Mouse (Mus musculus) adrenal gland, adult 18-20 months (tissue): ENCODE measurements at regions not wholly inside any gene's neighbourhood (a gene's known extent, or its start where the extent isn't known, plus 50 kb on each side); places are given as distances from the start of the nearest gene placed in this dataset.

Experiments used
- DNase-seq, 2 experiments: peaks; one replicate each; pipeline ENCODE4 v3.0.0; 2021 to 2022; ENCODE audit warnings: low spot score in 2 of 2

DNA sequence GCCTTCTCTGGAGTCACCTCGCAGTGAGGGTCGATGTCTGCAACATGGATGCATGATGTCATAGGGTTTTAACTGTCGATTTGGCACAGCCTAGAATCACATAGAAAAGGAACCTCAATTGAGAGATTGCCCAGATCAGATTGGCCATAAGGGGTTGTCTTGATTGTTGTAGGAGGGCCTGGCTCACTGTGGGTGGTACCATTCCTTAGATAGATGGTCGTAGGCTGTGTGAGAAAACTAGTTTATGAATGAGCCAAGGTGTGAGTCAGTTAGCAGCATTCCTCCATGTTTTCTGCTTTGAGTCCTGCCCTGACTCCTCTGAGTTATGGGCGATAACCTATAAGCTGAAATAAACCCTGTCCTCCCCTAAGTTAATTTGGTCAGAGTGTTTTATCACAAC is 343.9 kb downstream of the Phkb start:
- no peak for DNase-seq

DNA sequence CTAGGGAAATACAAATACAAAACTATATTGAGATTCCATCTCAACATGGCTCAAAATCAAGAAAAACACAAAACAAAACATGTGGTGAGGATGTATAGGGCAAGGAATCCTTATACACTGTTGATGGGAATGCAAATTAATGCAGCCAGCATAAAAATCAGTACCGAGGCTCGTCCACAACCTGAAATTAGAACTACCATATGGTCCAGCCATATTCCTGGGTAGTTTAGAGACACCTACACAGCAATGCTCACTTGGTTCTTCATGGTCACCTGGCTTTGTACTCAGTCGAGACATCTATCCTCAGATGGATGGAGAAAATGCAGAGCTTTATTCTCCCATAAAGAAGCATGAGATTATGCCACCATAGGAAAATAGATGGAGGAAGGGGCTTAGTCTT is 340.0 kb downstream of the Phkb start:
- DNase-seq: no peak

DNA sequence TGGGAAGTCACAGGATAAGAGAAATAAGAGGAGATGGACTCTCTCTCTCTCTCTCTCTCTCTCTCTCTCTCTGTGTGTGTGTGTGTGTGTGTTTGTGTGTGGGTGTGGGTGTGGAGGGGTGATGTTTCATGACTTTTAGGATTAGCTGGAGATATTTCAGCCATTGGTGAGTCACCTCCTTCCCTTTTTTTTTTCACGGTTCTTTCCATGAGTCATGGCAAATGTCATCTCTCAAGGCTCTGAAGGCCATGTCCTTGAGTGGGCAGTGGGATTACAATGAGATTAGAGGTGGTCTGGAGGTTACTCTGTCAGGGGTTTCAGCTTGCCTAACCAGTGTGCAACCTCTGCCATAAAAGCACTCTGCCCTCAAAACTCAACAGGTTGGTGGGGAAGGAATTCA is 329.3 kb downstream of the Phkb start:
- DNase-seq: no peak

DNA sequence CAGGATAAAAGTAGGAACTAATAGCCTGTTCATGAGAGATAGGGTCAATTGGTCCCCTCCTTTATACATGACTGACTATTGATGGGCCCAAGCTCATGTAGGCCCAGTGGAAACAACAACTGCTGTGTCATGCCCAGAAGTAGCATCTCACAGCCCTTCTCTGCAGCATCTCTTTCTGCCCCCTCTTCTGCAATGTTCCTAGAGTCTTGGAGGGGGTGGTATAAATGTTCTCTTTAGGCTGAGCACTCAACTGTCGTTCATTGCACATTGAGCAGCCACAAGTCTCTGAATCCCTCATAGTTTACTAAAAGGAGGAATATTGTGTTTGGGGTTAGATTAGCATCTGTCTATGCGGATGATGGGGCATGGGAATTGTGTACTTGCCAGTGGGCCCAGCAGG is 324.1 kb downstream of the Phkb start:
- no peak for DNase-seq

DNA sequence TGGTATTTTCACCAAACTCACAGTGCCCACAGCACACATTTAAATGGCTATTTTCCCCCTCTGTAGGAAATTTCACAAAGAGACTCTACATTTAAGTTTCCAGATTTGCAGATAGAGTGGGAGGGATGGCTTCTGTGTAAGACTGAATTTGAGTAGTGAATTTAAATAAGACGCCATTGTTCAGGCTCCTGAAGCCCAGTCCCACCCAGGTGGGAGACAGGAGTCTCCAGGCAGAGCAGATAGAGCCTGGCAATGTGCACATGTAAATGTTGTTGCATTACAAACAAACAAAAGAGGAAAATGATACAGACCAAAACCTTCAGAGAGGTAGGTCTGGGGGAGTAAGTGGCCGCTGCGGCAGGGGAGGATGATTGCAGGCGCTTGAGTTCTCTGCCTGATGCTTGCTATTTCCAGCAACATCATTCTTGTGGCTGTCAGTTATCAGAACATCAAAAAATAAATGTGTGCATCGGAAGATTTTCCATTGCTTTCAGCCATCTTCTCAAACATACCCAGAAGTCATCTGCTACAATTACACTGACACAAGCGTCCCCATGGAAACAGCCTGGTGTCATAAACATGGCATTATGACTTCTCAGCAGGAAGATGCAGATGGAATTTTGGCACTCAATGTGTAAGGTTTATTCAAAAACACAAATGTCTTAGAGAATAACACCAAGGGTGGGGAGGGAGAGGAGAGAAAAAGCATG is 318.5 kb downstream of the Phkb start:
- no peak for DNase-seq

DNA sequence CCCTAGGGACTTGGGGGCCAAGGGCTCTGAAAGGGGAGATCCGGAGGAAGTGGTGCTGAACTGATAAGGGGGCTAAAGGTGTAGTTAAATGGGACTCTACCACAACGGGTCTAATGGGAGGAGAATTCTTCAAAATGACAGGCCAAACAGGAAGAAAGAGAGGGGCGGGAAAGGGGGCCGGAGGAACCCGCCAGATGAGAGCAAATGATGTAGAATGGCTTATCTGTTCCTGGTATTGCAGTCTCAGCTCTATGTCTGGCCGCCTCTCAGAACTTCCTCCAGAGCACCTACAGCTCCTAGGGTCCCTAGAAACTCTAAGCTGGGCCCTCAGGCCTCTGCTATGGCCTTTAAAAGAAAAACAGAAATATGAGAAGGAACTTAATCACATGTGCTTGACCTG is 306.8 kb downstream of the Phkb start:
- no peak for DNase-seq

DNA sequence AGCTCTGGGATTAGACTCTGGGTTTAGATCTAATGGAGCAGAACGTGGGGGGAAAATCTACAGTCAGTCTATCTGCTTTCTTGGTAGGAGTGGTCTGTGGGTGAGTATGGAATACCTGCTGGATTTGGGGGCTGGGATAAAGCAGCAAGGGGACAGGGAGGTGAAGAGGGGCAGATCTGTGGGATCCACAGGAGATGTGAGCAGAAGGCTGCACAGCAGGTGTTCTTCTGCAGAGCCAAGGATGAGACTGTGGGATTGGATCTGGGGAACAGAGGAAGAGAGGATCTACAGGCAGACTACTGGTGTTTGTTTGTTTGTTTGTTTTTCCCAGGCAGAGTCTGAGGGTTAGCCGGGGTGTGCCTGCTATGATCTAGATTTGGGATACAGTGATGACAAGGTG is 284.5 kb downstream of the Phkb start:
- no peak for DNase-seq

DNA sequence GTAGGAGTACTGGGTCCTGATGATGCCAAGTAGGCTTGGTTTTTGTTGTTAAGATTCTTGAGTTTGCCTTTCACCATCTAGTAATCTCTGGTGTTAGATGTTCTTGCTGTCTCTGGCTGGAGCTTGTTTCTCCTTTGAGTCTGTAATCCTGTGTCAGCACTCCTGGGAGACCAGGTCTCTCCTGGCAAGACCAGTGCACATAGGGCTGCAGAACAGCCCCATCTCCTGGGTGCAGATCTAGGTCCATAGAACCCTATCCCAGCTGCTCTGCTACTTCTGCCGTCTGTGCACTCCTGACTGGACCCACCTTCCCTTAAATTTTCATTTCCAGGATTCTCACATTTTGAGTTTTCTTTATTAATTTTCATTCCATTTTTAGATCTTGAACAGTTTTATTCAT is 283.9 kb downstream of the Phkb start:
- no peak for DNase-seq
